Mouse (Mus musculus): ENCODE data around the gene Tspan31.
A peak's percentile ranks its signal among the peaks of the same experiment; 100 is the strongest.
"Not testable (repeated sequence)": the region's sequence is repeated elsewhere in the genome, so short reads cannot be mapped to it uniquely, and the experiment has no call there.

Tspan31 gene

GRCm38 (mm10) chr10:127063913-127064870, 5.9 kb downstream of the Tspan31 start:
- no peak for DNase-seq

- DNase-seq: peak; percentile 98
These were observed 6.7 kb downstream of the Tspan31 start, which contains the start of gene Cdk4 for GRCm38 (mm10) chr10:127063239-127063872. Gene Cdk4, plus strand, starts transcription at chr10:127063534.

GRCm38 (mm10) chr10:127062503-127062902, 7.6 kb downstream of the Tspan31 start:
- DNase-seq: no peak

DNA sequence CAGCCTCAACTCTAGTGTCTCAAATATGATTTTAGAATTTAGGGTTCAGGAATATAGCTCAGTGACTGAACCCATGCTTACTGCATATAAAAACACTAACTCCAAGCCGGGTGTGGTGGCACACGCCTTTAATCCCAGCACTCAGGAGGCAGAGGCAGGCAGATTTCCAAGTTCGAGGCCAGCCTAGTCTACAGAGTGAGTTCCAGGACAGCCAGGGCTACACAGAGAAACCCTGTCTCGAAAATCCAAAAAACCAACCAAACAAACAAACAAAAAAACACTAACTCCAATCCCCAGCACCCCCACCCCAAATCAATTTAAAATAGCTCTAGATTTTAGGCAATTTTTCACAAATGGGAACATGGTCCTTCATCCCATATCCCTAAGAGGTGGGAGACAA, 8.0 kb downstream of the Tspan31 start:
- DNase-seq: not testable (repeated sequence)

DNA sequence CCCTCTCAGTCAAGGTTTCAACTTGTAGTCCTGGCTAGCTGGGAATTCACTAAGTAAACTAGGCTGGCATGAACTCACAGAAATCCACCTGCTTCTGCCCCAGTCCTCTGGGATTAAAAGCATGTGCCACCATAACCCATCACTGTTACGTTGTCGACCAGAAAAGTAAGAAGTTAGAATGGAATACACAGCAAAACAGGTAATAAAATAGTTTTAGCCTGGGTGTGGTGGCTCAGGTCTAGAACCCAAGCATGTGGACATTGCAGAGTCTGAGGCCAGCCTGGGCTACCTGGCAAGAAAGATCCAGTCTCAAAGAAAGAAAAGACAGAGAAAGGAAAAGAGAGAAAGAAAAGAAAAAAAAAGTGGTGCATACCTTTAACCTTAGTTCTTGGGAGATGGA, 8.6 kb downstream of the Tspan31 start:
- DNase-seq: no peak

GRCm38 (mm10) chr10:127061085-127061484, 9.0 kb downstream of the Tspan31 start:
- DNase-seq: no peak

- DNase-seq: peak; percentile 72
These were observed 9.8 kb downstream of the Tspan31 start, which contains the start of gene March9 for GRCm38 (mm10) chr10:127059968-127060916. Gene March9, minus strand, starts transcription at chr10:127060184.

DNA sequence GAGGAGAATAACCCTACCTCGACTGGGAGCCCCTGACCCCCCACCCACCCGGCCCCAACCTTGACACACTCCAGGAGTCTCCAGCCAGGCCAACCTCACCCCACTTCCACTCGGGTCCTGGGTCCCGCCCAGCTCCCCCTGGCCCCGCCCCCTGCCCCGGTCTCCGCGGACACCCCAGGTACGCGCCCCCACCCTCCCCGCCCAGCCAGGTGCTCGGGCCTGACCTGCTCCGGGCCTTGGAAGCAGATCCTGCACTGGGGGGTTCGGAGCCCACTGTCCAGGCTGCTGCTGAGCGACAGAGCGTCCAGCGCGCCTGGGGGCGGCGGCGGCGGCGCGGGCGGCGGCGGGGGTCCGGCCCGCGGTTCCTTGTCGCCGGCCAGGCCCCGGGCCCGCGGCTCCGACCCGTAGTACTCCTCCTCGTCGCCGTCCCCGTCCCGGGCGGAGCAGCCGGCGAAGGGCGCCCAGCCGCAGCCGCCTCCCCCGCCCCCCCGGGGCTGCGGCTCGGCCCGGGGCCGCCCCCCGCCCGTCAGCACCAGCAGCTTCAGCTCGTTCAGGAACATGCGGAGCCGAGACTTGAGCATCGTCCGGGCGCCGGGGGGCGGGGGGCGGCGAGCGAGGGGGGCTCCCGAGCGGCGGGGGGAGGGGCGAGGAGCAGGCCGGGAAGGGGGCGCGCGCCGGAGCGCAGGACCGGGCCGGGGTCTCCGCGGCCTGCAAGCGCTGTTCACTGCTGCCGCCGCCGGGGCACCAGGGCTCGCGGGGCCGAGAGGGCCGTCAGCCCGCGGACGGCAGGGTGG, 10.7 kb downstream of the Tspan31 start:
- no peak for DNase-seq

GRCm38 (mm10) chr10:127058708-127059107, 11.4 kb downstream of the Tspan31 start:
- DNase-seq: no peak

DNA sequence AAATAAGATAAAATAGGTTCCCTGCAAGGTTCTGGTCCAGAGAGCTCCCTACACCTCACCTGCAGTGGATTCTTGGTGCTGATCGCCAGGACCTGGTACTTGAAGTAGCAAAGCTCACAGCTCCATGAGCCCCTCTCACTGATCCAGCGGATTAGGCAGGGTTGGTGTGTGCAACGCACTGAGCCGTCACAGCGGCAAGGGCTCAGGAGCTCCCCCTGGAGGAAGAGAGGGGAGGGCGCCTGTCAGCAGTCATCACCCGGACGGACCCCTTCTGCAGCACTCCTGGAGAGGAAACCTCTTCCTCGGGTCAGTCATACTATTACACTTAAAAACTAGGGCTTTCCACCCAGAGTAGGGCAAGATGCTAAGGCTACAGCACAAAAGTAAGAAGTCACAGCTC, 11.9 kb downstream of the Tspan31 start:
- DNase-seq: peak; percentile 74

GRCm38 (mm10) chr10:127056490-127056889, 13.6 kb downstream of the Tspan31 start:
- no peak for DNase-seq

DNA sequence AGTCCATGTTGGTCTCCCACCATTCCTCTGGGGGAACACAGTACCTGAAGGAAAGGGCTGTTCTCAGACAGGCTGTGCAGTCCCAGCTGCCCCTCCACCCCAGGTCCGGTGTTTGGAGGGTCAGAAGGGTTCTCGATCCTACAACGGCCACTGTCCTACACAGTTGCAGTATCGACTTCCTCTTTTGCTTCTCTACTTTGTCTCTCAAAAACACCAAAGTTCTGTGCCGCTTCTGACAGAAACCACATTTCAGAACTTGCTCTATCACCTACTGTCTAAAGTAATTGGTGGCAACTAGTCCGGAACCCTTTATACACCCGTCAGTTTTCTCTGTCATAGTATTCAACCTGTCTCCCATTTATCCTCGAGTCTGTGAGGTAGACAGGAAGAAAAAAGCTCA, 14.7 kb downstream of the Tspan31 start:
- no peak for DNase-seq

DNA sequence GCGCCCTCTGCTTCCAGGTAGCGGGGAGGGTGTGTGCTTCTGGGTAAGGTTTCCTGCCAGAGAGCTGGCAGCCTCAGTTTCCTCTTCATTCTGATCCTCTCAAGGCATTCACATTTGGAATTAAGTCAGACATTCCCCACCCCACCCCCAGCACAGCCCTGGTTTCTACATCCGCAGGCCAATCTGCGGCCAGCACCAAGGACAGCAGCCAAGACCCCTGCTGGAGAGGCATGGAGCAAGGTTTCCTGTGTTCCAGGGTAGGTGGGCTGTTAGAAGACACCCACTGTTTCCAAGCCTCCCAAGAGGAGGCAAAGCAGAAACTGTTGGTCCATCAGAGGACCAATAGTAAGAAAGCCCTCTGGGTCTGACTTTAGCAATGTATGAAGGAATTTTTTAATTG, 15.4 kb downstream of the Tspan31 start:
- no peak for DNase-seq

DNA sequence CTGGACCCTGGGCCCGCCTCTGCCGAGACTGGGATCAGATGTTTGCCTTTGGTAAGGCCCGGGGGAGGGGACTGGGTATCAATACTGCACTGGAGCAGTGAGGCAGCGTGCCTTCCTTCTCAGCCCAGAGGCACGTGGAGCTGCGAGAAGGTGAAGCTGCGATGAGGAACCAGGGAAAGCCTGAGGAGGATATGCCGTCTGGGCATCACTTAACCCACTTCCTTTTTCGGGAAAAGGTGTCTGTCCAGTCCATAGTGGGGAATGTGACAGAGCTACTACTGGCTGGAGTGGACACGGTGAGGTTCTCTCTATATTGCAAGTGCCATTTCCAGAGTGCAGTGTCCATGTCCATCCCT, 20.0 kb downstream of the Tspan31 start:
- DNase-seq: no peak

- no peak for DNase-seq
These were observed 20.5 kb downstream of the Tspan31 start for GRCm38 (mm10) chr10:127049395-127050118.

- DNase-seq: no peak
These were observed 21.3 kb downstream of the Tspan31 start for GRCm38 (mm10) chr10:127048608-127049394.

DNA sequence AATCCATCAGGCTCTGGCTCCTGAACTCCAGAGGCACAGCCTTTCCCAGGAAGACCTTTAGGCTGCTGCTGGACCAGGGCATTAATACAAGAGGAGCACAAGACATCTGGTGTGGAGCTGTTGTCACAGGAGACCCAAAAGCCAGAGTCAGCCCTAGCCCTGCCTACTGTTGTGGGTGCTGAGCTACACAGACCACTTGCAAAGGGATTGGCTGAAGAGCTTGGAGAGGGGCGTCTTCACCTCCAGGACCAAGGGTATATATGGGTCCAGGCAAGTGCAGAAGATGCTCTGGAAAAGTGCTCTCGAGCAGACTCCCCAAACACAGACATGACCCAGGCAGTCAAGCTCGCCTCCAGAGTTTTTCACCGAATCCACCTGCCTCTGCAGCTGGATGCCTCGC, 22.1 kb downstream of the Tspan31 start, which contains the start of gene Cyp27b1:
TSS of gene Cyp27b1 (plus strand) at position 297 of the 400 bp plus-strand sequence.
- no peak for DNase-seq

- no peak for DNase-seq
These were observed 26.9 kb downstream of the Tspan31 start for GRCm38 (mm10) chr10:127043187-127043586.

DNA sequence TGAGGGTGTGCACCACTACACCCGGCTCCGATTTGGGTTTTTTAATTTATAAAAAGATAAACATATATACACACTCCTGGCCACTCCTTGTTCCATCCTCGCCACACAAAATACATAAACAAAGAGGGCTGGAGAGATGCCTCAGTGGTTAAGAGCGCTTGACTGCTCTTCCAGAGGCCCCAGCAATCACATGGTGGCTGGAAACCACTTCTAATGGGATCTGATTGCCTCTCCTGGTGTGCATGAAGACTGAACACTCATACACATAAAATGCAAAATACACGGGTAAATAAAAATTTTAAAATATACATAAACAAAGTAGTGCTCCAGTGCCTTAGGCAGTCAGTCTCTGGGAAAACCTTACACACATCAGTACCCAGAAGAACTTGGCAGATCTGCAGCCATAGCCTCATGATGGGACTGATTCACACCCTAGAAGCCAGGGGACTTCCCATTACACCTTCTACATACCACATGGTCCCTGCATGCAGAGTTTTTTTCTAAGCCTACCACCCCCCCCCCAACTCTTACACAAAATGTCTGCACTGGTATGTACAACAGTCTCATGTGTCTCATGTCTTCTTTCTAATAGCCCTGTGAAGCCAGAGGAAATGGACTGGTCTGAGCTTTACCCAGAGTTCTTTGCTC, 27.5 kb downstream of the Tspan31 start:
- no peak for DNase-seq
